Mouse (Mus musculus): ENCODE results near the gene Prkag2.

Gene Prkag2

DNA sequence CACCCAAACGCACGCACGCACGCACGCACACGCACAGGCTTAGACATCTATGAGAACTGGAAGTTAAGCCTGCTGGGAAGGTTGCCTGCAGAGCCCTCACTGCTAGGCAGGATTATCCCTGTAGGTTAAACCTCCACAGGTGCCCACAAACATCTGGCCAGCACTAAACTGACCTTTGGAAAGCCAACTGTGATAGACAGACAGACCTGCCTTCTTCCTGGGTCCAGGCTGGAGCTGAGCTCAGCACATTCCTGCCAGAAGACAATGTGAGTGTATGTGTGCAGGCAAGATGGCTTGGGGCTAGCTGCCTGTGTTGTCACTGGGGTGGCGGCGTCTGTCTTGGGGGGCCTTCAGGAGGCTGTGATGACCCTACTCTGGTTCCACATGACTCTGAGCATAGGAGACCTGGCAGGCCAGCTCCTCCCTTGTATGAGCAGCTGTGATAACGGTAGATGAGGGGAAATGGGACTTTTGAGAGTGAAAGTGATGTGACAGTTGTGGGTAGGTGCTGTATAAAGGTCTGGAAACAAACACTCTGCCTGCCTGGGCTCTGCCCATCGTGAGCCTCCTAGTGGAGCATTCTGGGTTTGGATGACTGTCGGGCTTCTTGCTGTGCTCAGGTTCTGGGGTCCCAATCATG is 131.1 kb downstream of the Prkag2 start:
- no peak for DNase-seq (ENCODE audit: low spot score in 2 of 2)

DNA sequence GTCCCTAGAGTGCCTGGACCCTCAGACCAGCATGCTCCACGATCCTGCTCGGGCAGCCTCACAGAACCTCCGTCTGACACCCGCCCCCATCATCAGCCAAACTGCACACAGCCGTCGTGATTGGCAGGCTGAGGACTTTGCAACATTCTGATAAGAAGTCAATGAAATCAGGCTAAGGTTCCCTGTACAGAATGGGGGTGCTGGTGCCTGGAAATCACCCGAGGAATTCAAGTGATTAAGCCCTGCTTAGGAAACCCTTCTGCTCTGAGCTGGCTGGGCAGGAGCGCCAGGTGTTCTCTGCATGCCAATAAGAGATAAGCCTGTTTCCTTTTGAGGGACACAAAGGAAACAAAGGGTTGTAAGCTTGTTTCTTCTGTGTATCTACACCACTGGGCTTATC is 131.7 kb downstream of the Prkag2 start:
- DNase-seq (ENCODE audit: low spot score in 2 of 2): no peak

DNA sequence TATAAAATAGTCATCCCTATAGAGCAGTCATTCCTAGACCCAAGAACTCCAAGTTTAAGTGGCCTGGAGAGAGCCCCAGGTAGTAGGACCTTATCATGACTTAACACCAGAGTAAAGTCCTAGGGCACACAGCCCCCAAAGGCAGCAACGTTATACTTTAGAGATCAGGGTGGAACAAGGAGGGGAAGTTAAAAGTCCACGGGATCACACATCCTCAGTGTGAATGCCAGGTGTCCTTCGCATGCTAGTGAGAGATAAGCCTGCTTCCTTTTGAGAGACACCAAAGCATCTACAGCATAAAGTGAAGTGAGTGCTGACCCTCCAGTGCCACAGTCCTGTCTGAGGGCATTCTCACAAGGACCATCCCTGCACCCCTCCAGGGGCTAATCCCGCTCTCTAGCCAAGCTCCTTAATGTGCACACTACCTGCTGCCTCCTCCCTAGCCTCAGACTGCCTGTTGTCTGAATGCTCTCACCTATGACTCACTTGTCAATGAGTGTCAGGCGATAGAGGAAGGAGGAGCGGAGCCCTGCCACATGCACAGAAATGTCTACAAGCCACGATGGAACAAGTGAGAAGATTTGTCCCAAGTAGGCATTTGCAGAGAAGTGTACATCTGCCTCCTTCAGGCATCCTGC is 132.4 kb downstream of the Prkag2 start:
- DNase-seq (ENCODE audit: low spot score in 2 of 2): no peak

DNA sequence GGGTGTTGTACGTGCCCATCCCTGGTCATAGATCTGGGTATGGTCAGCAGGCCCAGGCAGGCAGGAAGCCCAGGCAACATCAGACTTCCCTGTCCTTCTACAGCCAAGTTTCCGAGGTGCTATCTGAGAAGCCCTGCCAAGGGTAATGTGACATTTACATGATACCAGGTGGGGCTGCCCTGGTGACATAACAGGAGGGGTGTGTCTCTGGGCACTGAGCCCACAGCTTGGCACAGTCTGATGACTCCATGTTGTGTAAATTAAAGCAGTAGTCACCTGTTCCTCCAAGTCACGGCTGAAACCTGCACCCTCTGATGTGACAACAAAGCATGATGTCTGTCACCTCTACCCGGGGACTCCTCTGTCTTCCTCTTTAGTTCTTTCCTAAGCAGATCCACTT is 136.7 kb downstream of the Prkag2 start:
- no peak for DNase-seq (ENCODE audit: low spot score in 2 of 2)

DNA sequence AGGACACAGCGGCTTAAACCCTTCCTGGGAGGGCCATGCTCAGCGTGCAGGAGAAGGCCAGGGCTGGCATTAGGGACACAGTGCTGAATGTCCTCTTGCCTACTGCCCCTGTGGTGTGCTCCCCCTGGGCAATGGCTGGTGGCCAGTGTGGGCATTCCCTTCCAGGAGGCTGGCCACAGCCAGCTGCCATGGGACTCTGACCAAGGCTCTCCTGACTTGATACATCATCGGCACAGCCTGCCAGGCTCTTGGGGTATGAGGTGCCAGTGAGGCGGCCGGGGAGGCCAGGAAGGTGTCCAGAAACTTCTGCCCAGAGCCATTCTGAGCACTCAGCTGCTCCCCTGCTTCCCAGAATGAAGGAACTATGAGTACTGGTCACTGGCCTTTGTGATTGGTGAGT is 139.7 kb downstream of the Prkag2 start:
- DNase-seq (ENCODE audit: low spot score in 2 of 2): no peak

DNA sequence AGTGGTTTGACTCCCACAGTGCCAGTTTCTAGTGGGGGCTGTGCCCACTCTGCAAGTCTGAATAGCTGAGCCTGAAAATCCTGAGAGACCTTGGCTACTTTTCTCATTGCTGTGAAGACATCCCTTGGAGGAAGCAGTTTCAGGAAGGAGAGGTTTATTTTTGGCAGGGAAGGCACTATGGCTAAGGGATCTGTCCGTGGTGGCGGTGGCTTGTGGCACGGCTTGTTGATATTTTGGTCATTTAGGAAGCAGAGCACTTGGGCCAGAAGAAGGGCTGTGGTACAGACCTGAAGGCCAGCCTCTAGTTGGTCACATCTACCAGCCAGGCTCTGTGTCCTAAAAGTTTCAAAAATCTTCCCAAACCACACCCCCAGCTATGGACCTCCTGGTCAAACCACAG is 140.7 kb downstream of the Prkag2 start:
- no peak for DNase-seq (ENCODE audit: low spot score in 2 of 2)

DNA sequence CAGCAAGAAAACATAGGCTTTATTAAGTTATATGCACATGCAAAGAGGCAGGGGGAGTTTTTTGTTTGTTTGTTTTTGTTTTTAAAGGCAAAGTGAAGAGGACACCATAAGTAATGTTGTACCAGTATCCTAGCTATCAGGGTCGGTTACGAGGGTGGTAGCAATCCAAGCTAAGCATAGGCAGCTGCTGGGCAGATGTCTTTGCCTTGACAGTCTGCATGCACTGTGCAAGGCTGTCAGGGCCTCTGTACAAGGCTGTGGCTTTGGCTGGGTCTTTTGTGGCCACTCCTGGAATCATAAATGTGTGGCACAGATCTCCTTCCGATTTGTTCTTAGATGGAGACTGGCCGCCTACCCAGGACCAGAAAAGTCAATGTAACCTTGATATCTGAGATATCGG is 141.8 kb downstream of the Prkag2 start:
- DNase-seq (ENCODE audit: low spot score in 2 of 2): no peak

DNA sequence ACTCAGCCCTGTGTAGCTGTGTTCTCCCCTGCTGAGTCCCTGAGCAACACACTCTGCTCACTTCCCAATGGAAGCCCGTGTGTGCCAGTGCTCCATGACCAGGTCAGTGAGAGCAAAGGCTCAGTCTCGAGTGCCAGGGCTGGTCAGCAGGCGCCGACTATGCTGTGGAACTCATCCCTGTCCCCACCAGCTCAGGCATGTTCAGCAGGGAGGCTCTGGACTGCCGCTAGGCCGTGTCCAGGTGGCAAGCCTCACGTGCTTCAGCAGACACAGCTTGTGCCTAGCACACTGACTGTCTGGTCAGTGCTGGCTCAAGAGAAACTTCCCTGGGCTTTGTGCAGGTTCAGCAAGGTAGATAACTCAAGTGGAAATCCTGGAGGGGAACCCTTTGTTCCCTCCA is 143.6 kb downstream of the Prkag2 start:
- no peak for DNase-seq (ENCODE audit: low spot score in 2 of 2)

DNA sequence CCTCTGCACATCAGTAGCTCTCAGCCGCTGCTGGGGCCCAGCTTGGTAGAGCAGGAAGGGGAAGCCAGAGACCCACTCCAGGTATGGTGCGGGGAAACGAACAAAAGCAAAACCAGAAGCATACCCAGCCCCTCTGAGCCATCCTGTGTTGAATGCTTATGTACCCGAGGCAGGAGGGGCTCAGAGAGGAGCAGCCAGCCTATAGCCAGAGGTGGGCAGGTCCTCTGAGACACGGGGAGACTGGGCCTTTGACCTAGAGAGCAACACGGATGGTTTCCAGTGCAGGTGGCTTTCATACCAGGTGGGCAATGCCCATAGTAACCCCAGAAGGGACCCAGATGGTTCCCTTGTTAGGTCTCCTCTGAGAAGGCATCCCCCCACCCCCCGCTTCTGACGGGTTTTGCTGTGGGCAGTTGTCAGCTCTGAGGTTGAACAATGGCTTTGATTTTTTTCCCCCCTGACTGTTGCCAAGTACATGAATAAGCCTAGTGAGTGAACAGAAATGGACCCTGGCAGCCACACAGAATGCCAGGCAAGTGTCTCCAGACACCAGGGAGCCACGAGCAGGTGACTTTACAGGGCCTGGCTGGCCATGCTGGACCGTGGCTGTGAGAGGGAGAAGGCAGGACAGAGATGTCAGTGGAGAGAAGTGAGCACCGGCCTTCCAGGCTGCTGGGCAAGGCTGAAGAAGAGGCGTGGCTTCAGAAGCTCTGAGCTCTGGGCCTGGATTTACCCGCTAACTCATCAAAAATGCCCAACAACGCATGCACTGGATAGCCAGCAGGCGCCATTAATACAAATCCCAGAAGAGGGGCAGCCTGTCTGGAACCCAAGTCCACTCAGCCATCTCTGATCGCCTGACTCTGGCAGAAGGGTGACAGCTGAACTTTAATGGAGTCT is 147.3 kb downstream of the Prkag2 start:
- DNase-seq (ENCODE audit: low spot score in 2 of 2): no peak

DNA sequence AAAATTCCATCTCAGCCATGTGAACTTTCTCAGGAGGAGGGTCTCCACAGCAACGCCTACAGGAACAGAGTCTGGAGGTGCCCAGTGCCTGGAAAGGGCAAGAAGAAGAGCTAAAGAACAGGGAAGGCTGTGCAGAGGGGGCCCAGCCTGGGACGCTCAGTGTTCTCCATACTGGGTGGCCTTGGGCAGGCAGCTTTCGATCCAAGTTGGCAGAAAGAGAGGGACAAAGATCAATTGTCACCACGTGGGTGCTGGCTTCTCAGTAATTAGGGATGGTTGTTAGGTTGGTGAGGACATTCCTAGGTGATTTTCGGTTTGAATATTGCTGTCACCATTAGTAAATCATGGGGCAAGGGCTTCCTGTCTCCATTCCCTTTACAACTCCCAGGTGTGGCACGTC is 148.2 kb downstream of the Prkag2 start:
- no peak for DNase-seq (ENCODE audit: low spot score in 2 of 2)

DNA sequence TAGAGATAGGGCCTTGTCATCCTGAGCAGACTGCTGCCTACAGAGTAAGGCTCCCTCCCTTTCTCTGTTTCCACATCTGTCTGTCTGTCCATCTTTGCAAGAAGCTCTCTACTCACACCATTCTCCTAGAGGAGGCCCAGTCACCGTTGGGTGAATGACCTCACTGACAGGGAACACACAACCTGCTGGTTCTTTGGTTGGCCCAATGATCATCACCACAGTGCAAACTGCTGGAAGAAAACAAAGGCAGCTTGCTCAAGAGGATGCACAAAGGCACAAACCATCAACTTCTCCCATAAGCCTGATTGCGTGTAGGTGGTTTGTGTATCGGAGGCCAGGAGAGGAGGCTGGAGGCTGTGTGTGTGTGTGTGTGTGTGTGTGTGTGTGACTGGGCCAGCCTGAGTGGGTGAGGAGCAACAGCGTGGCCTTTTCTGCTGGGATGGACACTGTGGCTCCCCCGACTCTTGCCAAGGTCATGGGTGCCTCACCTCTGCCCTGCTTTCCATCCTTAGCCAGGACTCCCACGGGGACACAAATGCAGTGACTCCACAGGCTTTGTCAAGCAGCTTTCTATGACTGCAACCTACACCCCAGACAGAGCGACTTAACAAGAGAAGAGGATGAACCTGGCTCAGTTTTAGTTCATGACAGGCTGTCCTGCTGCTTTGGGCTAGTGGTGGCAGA is 149.4 kb downstream of the Prkag2 start:
- DNase-seq (ENCODE audit: low spot score in 2 of 2): no peak

DNA sequence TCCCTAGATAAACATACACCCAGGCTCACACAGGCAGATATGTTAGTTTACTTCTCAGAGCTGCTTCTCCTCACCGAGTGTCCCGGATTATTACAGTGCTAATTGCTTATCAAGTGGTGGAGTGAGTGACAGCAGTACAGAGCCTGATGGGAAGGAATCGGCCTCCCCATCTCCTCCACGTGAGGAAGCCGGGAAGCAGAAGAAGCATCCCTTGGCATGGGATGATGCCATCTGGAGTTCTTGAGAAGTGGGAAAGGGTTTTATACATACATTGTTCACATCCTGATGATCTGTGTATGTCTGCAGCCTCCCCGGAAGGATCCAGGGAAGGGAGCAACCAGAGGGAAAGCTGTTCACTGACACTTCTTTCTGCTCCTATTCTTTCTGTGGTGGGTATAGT is 150.4 kb downstream of the Prkag2 start:
- DNase-seq (ENCODE audit: low spot score in 2 of 2): no peak

DNA sequence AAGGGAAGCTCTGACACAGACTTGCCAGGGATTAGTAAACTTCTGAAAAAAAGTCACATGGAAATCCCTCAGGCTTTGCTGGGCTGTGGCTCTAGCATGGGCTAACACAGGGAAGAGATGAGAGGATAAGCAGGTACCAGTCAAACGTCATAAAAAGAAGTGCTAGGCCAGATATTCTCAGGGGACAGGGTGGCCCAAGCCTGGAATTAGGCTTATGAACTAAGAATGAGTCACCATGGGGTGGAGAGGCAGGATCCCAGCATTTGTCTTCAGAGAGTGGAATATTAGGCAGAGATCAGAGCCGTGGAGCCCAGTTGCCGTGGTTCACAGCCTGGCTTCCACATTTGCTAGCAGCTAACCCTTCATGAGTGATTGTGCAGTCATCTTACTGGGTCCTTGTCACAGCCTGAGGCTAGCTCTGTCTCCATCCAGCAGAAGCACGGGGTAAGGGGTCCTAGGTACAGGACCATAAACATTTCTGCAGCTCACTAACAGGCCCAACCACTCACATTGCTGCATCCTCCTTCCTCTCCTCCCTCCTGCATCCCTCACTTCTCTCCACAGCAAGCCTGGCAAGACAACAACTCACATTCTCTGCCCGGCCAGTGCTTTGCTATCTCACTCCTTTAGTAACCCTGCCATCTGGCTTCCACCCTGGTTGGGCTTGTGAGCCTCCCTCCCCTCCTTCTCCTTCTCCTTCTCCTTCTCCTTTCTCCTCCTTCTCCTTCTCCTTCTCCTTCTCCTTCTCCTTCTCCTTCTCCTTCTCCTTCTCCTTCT is 162.2 kb downstream of the Prkag2 start:
- no peak for DNase-seq (ENCODE audit: low spot score in 2 of 2)

DNA sequence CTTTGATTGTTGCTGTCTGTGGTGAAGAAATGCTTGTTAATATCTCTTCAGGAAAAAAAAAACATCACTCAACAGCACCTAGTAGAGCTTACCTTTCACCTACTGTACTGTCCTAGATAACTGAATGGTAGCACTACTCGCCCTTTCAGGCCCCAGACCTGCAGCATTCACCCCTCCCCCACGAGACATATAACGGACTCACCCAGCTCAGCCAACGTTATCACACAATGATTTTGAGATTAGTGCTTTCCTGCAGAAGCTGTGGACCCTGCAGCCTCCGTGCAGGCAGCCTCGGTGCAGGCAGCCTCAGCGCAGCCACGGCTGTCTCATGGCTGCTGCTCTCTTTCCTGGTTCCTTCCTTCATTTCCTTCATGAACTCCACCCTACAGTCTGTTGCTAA is 164.0 kb downstream of the Prkag2 start:
- no peak for DNase-seq (ENCODE audit: low spot score in 2 of 2)

DNA sequence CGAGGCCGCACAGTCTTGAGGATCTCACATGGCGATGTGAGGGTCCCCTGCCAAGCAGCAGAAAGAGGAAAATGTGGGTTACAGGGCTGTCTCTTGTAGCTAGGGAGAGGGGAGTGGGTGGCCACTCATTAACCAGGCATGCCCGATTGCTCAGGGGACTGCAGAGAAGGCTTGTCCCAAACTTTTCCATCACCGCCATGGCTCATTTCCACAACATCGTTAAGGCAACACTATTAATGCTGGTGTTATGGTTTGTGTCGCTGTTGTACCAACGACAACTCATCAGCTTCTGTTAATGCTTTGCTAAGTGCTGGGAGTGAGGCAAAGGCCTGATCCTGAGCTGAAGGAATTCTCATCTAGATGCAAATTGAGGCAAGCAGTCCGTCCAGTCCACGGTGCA is 165.0 kb downstream of the Prkag2 start:
- DNase-seq (ENCODE audit: low spot score in 2 of 2): no peak

DNA sequence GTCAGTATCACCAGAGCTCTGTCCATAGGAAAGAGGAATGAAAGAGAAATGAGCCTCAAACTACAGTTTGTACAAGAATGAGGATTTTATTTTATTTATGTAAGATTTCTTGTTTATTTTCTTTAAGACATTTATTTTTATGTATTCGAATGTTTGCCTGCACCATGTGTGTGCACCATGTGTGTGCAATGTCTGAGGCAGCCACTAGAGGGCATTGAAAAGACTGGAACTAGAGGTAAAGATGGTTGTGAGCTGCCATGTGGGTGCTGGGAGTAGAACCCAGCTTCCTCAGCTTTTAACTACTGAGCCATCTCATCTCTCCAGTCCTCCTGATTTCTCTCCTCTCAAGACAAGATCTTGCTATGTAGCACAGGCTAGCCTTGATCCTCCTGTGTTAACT is 166.7 kb downstream of the Prkag2 start:
- DNase-seq (ENCODE audit: low spot score in 2 of 2): no peak

DNA sequence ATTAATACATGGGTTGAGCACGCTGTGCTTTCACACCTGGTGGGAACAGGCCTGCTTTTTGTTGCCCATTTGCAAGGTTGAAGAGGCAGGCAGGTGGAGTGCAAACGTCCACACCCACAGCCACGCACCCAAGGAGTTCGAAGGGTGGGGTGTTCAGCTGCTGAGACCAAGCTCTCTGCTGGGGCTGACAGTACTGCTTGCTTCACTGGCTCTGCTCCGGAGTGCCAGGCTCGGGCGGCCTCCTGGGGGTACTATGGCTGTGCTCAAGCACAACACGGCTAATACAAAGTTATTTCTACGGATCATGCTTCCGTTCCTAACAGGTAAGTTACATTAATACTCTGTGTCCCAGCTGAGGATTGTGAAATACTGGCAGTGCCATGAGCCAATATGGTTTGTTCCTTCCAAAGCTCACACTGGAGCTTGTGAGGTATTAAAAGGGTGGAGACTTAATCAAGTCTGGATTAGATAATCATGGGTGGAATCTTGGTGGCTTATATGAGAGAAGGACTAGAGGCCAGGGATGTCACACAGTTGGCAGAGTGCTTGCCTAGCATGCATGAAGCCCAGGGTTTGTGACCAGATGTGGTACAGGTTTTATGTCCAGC is 168.8 kb downstream of the Prkag2 start:
- no peak for DNase-seq (ENCODE audit: low spot score in 2 of 2)

DNA sequence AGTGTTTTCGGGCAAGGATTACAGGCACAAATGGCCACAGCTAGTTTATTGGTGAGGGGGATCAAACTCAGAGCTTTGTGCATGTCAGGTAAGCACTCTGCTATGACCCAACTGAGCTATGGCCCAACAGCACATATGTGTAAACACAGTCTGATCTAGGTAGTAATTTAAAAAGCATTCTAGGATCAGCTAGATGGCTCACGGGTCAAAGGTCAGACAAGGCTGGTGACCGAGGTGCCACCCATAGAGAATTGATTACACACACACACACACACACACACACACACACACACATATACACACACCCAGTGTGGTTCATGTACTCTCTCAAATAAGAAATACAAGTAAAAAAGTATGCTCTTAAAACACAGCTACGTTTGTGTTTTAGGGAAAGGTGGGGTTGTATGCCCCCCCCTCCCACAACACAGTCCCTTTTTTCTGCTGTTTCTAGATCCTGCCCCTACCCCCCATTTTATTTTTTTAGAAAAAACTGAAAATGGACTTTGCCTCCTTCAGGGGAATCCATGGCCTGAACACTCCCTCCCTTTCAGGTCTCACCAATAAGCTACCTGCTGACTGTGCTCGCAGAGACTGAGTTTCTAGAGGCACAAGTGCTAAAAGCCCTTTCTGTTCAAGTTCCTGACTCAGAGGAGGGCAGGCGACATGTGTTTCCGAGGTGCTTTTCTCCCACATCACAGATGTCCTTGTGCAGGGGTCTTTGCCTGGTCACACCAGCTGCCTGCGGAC is 169.4 kb downstream of the Prkag2 start:
- DNase-seq (ENCODE audit: low spot score in 2 of 2): no peak

DNA sequence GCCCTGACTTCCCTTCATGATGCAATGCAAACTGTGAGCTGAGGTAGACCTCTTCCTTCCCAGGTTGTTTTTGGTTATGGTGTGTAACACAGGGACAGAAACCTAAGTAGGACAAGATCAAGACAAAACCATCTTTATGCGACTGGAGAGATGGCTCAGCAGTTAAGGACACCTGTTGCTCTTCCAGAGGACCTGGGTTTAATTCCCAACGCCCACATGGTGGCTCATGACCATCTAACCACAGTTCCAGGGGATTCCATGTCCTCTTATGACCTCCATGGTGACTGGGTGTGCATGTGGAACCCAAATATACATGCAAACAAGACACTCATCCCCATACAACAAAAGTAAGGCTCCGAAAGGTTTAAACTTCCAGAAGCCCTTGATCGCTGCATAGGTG is 171.6 kb downstream of the Prkag2 start:
- DNase-seq (ENCODE audit: low spot score in 2 of 2): no peak

DNA sequence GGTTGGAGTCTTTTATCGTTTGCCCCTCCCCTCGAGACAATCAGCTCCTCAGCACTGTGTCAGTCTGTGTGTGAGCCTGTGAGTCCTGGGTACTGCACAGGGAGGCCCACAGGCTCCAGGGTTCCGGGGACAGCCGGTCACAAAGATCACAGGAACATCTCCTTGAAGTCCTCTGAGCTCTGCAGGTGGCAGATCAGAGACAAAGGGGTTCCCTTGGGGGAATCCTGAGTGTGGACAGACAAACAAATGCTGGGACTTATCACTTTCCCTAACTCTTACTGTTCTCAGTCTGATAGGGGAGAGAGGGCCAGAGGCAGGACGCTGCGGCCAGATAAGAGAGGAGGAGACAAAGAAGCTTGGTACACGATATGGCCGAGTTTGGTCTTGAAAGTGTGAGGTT is 172.7 kb downstream of the Prkag2 start:
- DNase-seq (ENCODE audit: low spot score in 2 of 2): no peak
